Comparison of ENCODE assay signal across 8 mouse cellular contexts in the genomic region with DNA sequence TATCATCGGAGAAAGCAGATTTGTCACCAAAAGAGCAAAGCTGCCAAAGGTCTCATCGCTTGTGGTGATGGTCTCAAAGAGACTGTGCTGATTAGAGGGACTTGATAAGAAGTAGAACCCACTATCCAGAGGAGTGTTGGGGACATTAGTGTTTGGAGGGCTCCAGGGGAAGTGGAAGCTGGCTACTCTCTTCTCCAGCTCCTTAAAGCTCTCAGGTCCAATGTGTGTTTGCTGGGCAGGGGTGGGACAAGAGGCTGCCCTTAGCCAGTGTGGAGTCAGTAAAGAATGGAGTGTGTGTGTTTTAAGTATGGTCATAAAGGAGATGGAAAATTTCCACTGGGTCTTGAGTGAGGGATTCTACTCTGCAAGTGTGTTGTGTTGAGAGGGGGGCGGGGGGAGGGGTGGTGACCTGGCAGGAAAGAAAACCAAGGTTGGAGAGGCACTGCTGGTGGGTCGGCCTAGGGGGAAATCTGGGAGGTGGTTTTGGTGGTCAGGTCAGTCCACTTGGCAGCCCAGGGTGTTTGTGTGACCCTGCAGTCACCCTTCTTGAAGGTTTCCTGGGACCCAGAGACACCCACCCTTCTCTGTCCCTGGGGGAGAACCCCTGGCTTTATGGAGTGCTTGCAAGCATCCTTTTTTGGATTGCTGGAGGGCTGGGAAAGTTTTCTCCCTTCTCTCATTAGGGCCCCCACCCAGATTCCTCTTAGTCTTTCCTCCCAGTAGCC. TPM values are rescaled to one million over a fixed set of nuclear protein-coding genes. Genes with fewer than 3 reads are reported as not detected.
DNase-seq lines count a peak whose midpoint lies in the region; ATAC-seq and TF ChIP-seq lines count a peak whose summit lies in the region.

No protein-coding gene starts in this region.

- peak overlapping the region; percentile 82 for H3K27ac ChIP-seq in hindbrain, embryonic 10.5 days
- no peak overlapping the region for H3K27ac ChIP-seq in liver, embryonic 15.5 days (replicated peaks)
- H3K27ac ChIP-seq in stomach, embryonic 16.5 days (ENCODE audit: low read length): peak overlapping the region; percentile 53

- no peak for ATAC-seq in liver, embryonic 15.5 days (ENCODE audit: insufficient read depth)
- no peak for ATAC-seq in stomach, embryonic 16.5 days (ENCODE audit: insufficient read depth, low FRiP score)
- no peak for ATAC-seq in CD4-positive, CD25-positive, alpha-beta regulatory T cell, adult 4 months

- H3K4me1 ChIP-seq in lung, adult 2 months (ENCODE audit: control insufficient read depth, insufficient read depth, low read length): peaks cover 5% of the 10 kb centered on the region; the same call in 1 of the 2 replicates
- peaks cover 52% of the 10 kb centered on the region for H3K4me1 ChIP-seq in hindbrain, embryonic 10.5 days (replicated peaks)
- peaks cover 32% of the 10 kb centered on the region for H3K4me1 ChIP-seq in liver, embryonic 15.5 days (replicated peaks)
- H3K4me1 ChIP-seq in stomach, embryonic 16.5 days (ENCODE audit: control insufficient read depth, insufficient read depth, low read length): peaks cover 18% of the 10 kb centered on the region

- no peak for TF ChIP-seq CTCF in lung, adult 2 months (IDR thresholded peaks at IDR 0.05; ENCODE audit: insufficient read depth, low read length)

- 27% methylated on average over 4 of the region's 4 CpGs for WGBS in lung, adult 2 months
- WGBS in hindbrain, embryonic 10.5 days: 24% methylated on average over 4 of the region's 4 CpGs
- 33% methylated on average over 4 of the region's 4 CpGs for WGBS in liver, embryonic 15.5 days (ENCODE audit: insufficient replicate concordance)
- WGBS in stomach, embryonic 16.5 days: 33% methylated on average over 4 of the region's 4 CpGs

- 0 out of 2 replicates have a peak, but pooled peaks have one; percentile 31 for TF ChIP-seq POLR2A in lung, adult 2 months (IDR thresholded peaks at IDR 0.05; ENCODE audit: borderline replicate concordance, extremely low read depth, low read depth, low read length)

- peak overlapping the region; percentile 72 for H3K4me2 ChIP-seq in liver, embryonic 15.5 days
- H3K4me2 ChIP-seq in stomach, embryonic 16.5 days (ENCODE audit: low read depth, low read length): peak overlapping the region; percentile 71

- DNase-seq in lung, adult 2 months: peak; percentile 46
- no peak for DNase-seq in lung, postnatal 25 days (ENCODE audit: low spot score)
- no peak for DNase-seq in hindbrain, embryonic 10.5 days (ENCODE audit: low spot score)
- no peak for DNase-seq in urinary bladder, postnatal 10 days (ENCODE audit: low spot score)
- DNase-seq in layer of hippocampus, postnatal 10 days (ENCODE audit: low spot score in 2 of 2): no peak

- H3K4me3 ChIP-seq in lung, adult 2 months (replicated peaks; ENCODE audit: extremely low read depth, low read depth, low read length): peak overlapping the region; percentile 76
- peak overlapping the region; percentile 71 for H3K4me3 ChIP-seq in hindbrain, embryonic 10.5 days
- no peak overlapping the region for H3K4me3 ChIP-seq in liver, embryonic 15.5 days (replicated peaks)
- peak overlapping the region; percentile 68 for H3K4me3 ChIP-seq in stomach, embryonic 16.5 days (replicated peaks; ENCODE audit: low read length)

- no peaks in the 10 kb centered on the region for H3K9me3 ChIP-seq in hindbrain, embryonic 10.5 days
- H3K9me3 ChIP-seq in liver, embryonic 15.5 days (replicated peaks): no peaks in the 10 kb centered on the region
- H3K9me3 ChIP-seq in stomach, embryonic 16.5 days (replicated peaks; ENCODE audit: control insufficient read depth, low read length): no peaks in the 10 kb centered on the region

- H3K27me3 ChIP-seq in hindbrain, embryonic 10.5 days (ENCODE audit: insufficient read depth, poor library complexity, severe bottlenecking): peaks cover 47% of the 10 kb centered on the region
- H3K27me3 ChIP-seq in liver, embryonic 15.5 days: peaks cover 58% of the 10 kb centered on the region
- H3K27me3 ChIP-seq in stomach, embryonic 16.5 days (ENCODE audit: control insufficient read depth, insufficient read depth, low read length): 0 out of 2 replicates have a peak, but pooled peaks cover 5% of the 10 kb centered on the region

- 0 out of 2 replicates have a peak, but pooled peaks cover under 1% of the 10 kb centered on the region for H3K36me3 ChIP-seq in hindbrain, embryonic 10.5 days
- H3K36me3 ChIP-seq in liver, embryonic 15.5 days (replicated peaks): no peaks in the 10 kb centered on the region
- H3K36me3 ChIP-seq in stomach, embryonic 16.5 days (ENCODE audit: control insufficient read depth, insufficient read depth, low read length): no peaks in the 10 kb centered on the region

- no peak overlapping the region for H3K9ac ChIP-seq in liver, embryonic 15.5 days
- H3K9ac ChIP-seq in stomach, embryonic 16.5 days (ENCODE audit: low read length): peak overlapping the region; percentile 81

RNA-seq across cellular contexts. Expression of gene Timp3, which starts 1.6 kb away (rescaled TPM):
- polyA plus RNA-seq in lung, adult 2 months (2012; rRNA removed): 259 and 473 TPM in 2 replicates
- 24.8 and 31.4 TPM in 2 replicates for polyA plus RNA-seq in hindbrain, embryonic 10.5 days (2016; fragmentation: Nextera tagmentation; extraction: Ambion mirVana)
- 6.3 and 6.7 TPM in 2 replicates for polyA plus RNA-seq in liver, embryonic 15.5 days (2015; fragmentation: Nextera tagmentation; extraction: Ambion mirVana)
- 76.1 and 80.6 TPM in 2 replicates for polyA plus RNA-seq in stomach, embryonic 16.5 days (2015; fragmentation: Nextera tagmentation; extraction: Ambion mirVana)
- 10 to 100 TPM; 54.9 to 59.8 TPM for total RNA-seq in layer of hippocampus, postnatal 10 days (2021)
- not detected for polyA plus RNA-seq in CD4-positive, CD25-positive, alpha-beta regulatory T cell, adult 4 months (2017; shearing (Covaris generic))
